Mouse (Mus musculus): ENCODE results near the gene Zp1. TPM values are rescaled to one million over a fixed set of nuclear protein-coding genes. Genes with fewer than 3 reads are reported as not detected.
A peak's percentile ranks its signal among the peaks of the same experiment; 100 is the strongest.

The Zp1 gene
- polyA plus RNA-seq (2015; fragmentation: Nextera tagmentation; extraction: Ambion mirVana), result 0.18 and 0.44 TPM in 2 replicates

DNA sequence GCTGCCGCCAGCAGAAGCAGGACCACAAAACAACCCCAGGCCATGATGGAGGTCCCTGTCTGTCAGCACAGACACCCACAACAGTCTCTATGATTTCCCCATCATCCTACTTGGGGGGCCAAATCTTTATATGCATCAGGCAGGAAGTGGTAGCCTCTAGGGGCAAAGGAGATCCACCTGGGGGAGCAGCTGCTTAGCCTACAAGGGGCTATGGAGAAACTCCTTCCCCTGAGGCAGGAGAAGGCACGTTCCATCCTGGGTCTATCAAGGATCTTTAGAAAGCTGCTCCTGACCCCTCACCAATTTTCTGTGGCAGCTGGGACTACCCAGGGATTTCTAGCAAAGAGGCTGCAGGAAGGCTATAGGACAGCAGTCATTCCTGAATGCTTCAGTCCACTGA lies at the start of gene Zp1:
Gene Zp1, minus strand, starts transcription at position 101 of the 400 bp plus-strand sequence.
- Histone ChIP-seq H3K9me3 (replicated peaks) (no peaks in the 10 kb centered on the region), H3K27ac (replicated peaks) (no peak within 1 kb of the TSS), H3K4me2 (no peak within 1 kb of the TSS), H3K36me3 (no peaks in the 10 kb centered on the region), H3K4me1 (no peaks in the 10 kb centered on the region), H3K4me3 (replicated peaks) (no peak within 1 kb of the TSS), H3K27me3 (replicated peaks) (no peaks in the 10 kb centered on the region), H3K9ac (replicated peaks) (no peak within 1 kb of the TSS)
- no peak for ATAC-seq (ENCODE audit: low FRiP score)
- WGBS, result 80% methylated on average over 2 of the region's 2 CpGs

DNA sequence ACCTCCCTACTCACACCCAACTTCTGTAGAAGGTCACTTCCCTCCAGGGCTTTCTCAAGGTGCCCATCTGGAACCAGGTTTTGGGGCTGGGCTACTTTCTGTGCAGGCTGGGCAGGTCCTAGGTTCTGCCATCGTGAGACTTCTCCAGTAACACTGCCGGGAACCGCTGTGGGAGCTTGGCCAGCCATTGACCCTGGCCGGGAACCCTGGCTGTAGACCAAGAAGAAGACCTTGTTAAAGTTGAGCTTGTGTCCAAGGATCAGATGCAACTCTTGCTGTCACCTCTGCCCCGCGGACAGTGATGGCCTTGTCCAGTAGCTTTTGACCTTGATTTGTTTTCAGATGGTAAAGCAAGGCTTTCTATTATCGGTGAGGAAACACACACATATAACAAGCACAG lies 48.1 kb upstream of the Zp1 start:
- no peak overlapping the region for H3K4me3 ChIP-seq (replicated peaks)
- H3K27me3 ChIP-seq (replicated peaks), result no peaks in the 10 kb centered on the region
- no peak for ATAC-seq (ENCODE audit: low FRiP score)
- H3K36me3 ChIP-seq, result no peaks in the 10 kb centered on the region
- no peaks in the 10 kb centered on the region for H3K4me1 ChIP-seq
- H3K9me3 ChIP-seq (replicated peaks), result no peaks in the 10 kb centered on the region
- no peak overlapping the region for H3K9ac ChIP-seq (replicated peaks)
- WGBS, result 96% methylated on average over 7 of the region's 7 CpGs
- no peak overlapping the region for H3K4me2 ChIP-seq
- no peak overlapping the region for H3K27ac ChIP-seq (replicated peaks)

DNA sequence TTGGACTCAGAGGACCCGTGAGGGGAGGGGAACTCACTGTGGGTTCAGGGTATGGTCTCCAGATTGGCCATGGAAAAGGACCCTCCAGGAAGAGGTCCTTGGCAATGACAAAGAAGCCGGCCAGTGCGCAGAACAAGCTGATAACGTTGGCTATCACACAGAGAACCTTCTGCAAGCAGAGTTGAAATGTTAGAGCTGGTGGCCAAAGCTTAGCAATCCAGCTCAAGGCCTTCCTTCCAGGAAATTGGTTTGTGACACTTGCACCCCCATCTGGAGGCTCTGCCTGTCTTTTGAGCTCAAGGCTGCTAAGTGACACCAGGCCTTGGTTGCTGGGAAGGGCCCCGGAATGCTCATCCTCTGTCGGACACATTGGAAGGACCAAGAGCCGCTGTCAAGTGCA lies 45.3 kb upstream of the Zp1 start:
- WGBS, result 88% methylated on average over 7 of the region's 7 CpGs
- H3K4me2 ChIP-seq, result no peak overlapping the region
- H3K27me3 ChIP-seq (replicated peaks), result no peaks in the 10 kb centered on the region
- H3K9ac ChIP-seq (replicated peaks), result no peak overlapping the region
- H3K27ac ChIP-seq (replicated peaks), result no peak overlapping the region
- no peak overlapping the region for H3K4me3 ChIP-seq (replicated peaks)
- no peaks in the 10 kb centered on the region for H3K4me1 ChIP-seq
- H3K36me3 ChIP-seq, result no peaks in the 10 kb centered on the region
- ATAC-seq (ENCODE audit: low FRiP score), result no peak
- no peaks in the 10 kb centered on the region for H3K9me3 ChIP-seq (replicated peaks)

DNA sequence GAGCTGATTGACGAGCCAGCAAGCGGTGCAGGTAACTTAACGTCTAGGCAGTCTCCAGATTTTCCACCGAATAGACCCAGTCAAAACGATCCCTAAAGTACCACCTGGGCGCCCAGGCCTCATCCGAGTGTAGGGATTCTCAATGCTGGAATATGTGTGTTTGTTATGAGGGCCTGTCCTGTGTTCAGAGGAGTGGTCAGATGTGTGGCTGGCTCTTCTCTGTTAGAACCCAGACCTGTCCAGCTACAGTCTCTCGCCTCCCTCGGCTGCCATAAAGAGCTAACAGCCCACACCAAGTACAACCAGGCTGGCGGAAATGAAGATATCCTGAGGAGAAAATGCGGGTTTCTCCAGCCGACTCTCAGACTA lies 39.5 kb upstream of the Zp1 start:
- Histone ChIP-seq H3K4me2 (peak overlapping the region; percentile 23; the same call in 1 of the 2 replicates), H3K9me3 (replicated peaks) (no peaks in the 10 kb centered on the region), H3K36me3 (no peaks in the 10 kb centered on the region), H3K4me3 (replicated peaks) (no peak overlapping the region), H3K27me3 (replicated peaks) (no peaks in the 10 kb centered on the region), H3K9ac (replicated peaks) (peak overlapping the region; percentile 26; the same call in 1 of the 2 replicates), H3K4me1 (peaks cover 3% of the 10 kb centered on the region), H3K27ac (replicated peaks) (no peak overlapping the region)
- 44% methylated on average over 12 of the region's 12 CpGs for WGBS
- ATAC-seq (ENCODE audit: low FRiP score), result peak; percentile 55; the same call in 1 of the 2 replicates

DNA sequence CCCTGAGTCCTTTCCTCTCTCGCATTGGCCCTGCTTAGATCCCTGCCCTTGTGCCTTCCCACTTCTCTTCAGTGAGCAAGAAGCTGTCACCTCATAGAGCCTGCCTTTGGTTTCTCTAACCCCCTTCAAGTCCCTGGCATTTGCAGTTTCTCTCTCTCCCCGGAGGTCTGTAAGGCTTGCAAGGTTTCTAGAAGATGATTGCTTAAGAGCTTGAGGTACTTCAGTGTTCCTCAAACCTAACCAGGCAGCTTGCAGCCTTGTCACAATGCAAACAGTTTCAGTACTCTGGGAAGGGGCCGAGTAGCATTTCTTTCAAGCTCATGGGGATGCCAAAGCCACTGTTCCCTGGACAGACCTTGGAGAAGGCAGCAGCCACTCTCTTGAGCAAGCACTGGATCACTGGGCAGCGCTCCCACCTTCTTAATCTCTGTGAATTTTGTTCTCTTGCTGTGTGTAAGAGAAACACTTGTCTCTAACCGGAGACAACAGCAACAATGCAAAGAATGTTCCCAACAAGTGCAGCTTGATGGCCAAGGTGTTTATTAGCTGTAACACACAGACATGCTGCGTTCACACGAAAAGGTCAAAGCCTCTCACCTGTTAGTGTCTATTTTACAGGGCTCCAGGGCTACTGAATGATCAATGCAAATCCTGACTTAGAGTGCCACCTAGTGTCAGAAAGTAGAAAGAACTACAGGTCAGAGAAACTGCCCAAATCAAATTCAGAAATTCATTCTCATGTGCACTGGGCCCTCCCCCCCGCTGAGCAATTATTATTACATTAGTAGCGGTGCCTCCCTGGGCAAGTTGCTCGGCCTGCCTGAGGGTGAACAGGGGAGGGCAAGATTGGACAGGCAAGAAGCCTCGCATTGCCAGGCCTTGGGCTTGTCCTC lies 38.9 kb upstream of the Zp1 start:
- peak overlapping the region; percentile 23; the same call in 1 of the 2 replicates for H3K4me2 ChIP-seq
- H3K9ac ChIP-seq (replicated peaks), result peak overlapping the region; percentile 26; the same call in 1 of the 2 replicates

DNA sequence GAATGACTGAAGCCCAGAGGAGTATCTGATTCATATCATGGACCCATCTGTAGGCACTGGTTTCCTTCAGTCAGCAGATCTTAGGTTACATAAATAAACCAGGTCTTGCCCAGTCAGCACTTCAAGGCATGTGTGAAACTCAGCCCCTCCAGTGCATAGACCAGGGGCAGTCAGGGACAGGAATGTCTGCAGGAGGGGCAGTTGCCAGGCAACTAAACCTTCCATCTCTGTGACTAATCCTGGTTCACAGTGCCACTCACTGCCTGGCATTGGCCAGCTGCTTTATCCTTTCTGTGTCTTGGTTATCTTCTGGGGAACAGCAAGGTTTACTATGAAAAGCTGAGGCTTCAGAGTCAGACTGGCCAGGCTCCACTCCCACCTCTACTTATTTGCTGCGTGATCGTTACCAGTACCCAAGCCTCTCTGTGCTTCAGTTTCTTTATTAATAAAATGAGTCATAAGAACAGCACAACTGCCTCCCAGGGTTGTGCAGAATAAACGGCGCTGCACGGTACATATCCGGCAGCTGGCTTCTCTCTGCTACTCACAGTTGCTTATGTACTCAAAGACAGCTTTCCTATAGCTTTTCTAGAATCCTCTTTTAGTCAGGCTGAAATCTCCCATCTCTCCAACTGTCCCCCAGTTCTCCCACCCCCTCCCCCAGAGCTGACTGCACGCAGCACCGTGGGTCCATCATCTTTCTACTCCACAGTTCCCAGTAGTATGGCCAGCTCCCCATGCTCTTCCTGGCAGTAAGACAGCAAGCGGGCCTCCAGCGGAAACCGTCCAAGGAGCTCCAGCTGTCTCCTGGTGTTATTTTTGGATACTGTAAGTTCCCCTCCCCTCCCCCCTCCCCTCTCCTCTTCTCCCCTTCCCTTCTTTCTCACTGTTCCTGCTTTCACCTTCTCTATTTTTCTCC lies 31.8 kb upstream of the Zp1 start:
- Histone ChIP-seq H3K9me3 (replicated peaks) (no peaks in the 10 kb centered on the region), H3K4me3 (replicated peaks) (no peak overlapping the region), H3K9ac (replicated peaks) (no peak overlapping the region), H3K4me2 (no peak overlapping the region; the same call in 1 of the 2 replicates), H3K4me1 (peaks cover 17% of the 10 kb centered on the region), H3K36me3 (no peaks in the 10 kb centered on the region), H3K27ac (replicated peaks) (peak overlapping the region; percentile 23; the same call in 1 of the 2 replicates), H3K27me3 (replicated peaks) (no peaks in the 10 kb centered on the region; the same call in 1 of the 2 replicates)
- no peak for ATAC-seq (ENCODE audit: low FRiP score)
- WGBS, result 71% methylated on average over 11 of the region's 11 CpGs

More for the DNA sequence above, 38.9 kb upstream of the Zp1 start:
- no peak overlapping the region for H3K4me3 ChIP-seq (replicated peaks)
- H3K27me3 ChIP-seq (replicated peaks), result no peaks in the 10 kb centered on the region
- peak; percentile 81 for ATAC-seq (ENCODE audit: low FRiP score)
- no peaks in the 10 kb centered on the region for H3K9me3 ChIP-seq (replicated peaks)
- H3K27ac ChIP-seq (replicated peaks), result no peak overlapping the region
- 37% methylated on average over 11 of the region's 11 CpGs for WGBS
- peaks cover 3% of the 10 kb centered on the region for H3K4me1 ChIP-seq
- no peaks in the 10 kb centered on the region for H3K36me3 ChIP-seq

DNA sequence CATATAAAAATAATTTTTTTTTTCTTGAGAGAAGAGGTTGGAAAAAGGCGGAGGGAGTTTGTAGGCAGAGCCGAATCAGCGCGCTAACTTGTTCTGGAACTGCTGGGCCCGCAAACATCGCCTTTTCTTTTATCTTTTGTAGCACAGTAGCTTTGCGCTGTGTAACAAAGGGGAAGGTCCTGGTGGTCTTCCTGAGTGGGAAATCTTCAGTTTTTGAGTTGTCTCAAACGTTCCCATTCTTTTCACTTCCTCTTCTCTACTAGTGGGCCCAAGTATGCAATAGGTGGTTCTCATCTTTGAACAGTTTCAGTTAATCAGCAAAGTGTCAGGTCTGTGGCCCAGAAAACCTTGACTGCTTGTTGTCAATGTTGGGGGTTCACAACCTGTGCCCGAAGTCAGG lies 29.1 kb upstream of the Zp1 start:
- WGBS, result 32% methylated on average over 9 of the region's 9 CpGs
- ATAC-seq (ENCODE audit: low FRiP score), result peak; percentile 2; the same call in 1 of the 2 replicates
- peak overlapping the region; percentile 54 for H3K27ac ChIP-seq (replicated peaks)
- peak overlapping the region; percentile 98 for H3K4me2 ChIP-seq
- peaks cover 30% of the 10 kb centered on the region for H3K4me1 ChIP-seq
- H3K4me3 ChIP-seq (replicated peaks), result peak overlapping the region; percentile 61
- no peaks in the 10 kb centered on the region for H3K9me3 ChIP-seq (replicated peaks)
- H3K9ac ChIP-seq (replicated peaks), result peak overlapping the region; percentile 28
- H3K36me3 ChIP-seq, result peaks cover 12% of the 10 kb centered on the region
- no peaks in the 10 kb centered on the region; the same call in 1 of the 2 replicates for H3K27me3 ChIP-seq (replicated peaks)

DNA sequence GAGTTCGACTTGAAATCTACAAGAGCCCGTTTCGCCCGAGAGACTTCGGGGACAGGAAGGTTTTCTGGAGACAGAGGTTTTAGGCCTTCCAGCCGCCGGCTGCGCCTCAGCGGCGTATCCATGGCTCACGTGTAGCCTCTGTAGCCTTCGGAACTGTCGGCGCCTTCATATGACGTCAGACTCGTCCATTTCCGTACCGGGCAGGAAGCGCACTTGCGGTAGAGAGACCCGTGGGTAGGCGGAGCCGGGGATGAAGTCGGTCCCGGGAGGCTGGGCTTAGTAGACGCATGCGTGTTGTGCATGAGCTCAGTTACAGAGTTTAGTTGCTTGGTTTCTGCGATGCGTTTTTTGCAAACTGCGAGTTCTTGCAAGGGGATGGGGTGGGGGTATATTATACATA lies 28.7 kb upstream of the Zp1 start, which contains the start of gene Ccdc86:
Gene Ccdc86, minus strand, starts transcription at position 155 of the 400 bp plus-strand sequence.
- Histone ChIP-seq H3K4me1 (peaks cover 30% of the 10 kb centered on the region), H3K4me2 (peak within 1 kb of the TSS; percentile 98), H3K36me3 (peaks cover 16% of the 10 kb centered on the region), H3K27ac (replicated peaks) (peak within 1 kb of the TSS; percentile 54), H3K4me3 (replicated peaks) (peak within 1 kb of the TSS; percentile 61), H3K9me3 (replicated peaks) (no peaks in the 10 kb centered on the region), H3K27me3 (replicated peaks) (no peaks in the 10 kb centered on the region; the same call in 1 of the 2 replicates), H3K9ac (replicated peaks) (peak within 1 kb of the TSS; percentile 84)
- peak; percentile 98 for ATAC-seq (ENCODE audit: low FRiP score)
- WGBS, result under 1% methylated on average over 30 of the region's 30 CpGs

DNA sequence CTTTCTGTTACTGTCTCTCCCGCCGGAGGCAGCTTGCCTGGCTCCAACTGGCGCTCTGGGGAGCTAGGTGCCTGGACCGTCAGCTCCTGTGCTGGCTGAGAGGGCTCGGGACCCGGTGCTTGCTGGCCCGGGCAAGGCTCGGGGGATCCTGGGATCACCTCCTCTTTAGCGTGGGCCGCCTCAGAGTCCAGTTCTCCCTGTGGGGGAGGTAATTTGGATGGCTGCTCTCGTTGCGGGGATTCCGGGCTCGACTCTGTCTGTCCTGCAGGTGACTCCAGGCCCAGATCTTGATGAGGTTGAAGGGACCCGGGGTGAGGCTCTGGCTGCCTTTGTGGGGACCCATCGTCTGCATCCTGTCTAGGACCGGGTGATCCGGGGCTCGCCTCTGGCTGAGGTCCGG lies 28.0 kb upstream of the Zp1 start:
- peak; percentile 9; the same call in 1 of the 2 replicates for ATAC-seq (ENCODE audit: low FRiP score)
- Histone ChIP-seq H3K4me1 (peaks cover 30% of the 10 kb centered on the region), H3K27me3 (replicated peaks) (no peaks in the 10 kb centered on the region), H3K9ac (replicated peaks) (peak overlapping the region; percentile 84), H3K9me3 (replicated peaks) (no peaks in the 10 kb centered on the region), H3K4me2 (peak overlapping the region; percentile 98), H3K27ac (replicated peaks) (no peak overlapping the region), H3K36me3 (peaks cover 23% of the 10 kb centered on the region), H3K4me3 (replicated peaks) (peak overlapping the region; percentile 61)
- WGBS, result 1% methylated on average over 20 of the region's 20 CpGs

DNA sequence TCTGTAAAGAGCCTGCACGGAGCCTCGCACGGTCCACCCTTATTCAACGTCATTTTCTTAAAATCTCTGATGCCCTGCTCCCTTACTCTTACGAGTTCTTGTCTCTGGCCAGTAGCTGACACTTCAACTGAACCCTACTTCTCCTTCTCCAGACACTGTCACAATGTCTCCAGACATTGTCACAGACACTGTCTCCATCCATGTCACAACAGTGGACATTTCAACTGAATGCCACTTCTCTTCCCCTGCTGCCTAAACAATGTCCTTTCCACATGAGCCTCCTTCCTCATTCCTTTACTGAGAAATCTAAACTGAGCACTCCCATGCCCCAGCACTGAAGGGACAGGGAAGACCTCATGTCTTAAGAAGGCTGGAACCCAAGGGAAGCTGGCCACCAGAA lies 26.8 kb upstream of the Zp1 start:
- WGBS, result 89% methylated on average over 5 of the region's 5 CpGs
- Histone ChIP-seq H3K27me3 (replicated peaks) (no peaks in the 10 kb centered on the region), H3K27ac (replicated peaks) (no peak overlapping the region), H3K9ac (replicated peaks) (peak overlapping the region; percentile 84; the same call in 1 of the 2 replicates), H3K4me3 (replicated peaks) (peak overlapping the region; percentile 61), H3K36me3 (peaks cover 30% of the 10 kb centered on the region), H3K4me1 (peaks cover 30% of the 10 kb centered on the region), H3K9me3 (replicated peaks) (no peaks in the 10 kb centered on the region), H3K4me2 (peak overlapping the region; percentile 98)
- no peak for ATAC-seq (ENCODE audit: low FRiP score)

DNA sequence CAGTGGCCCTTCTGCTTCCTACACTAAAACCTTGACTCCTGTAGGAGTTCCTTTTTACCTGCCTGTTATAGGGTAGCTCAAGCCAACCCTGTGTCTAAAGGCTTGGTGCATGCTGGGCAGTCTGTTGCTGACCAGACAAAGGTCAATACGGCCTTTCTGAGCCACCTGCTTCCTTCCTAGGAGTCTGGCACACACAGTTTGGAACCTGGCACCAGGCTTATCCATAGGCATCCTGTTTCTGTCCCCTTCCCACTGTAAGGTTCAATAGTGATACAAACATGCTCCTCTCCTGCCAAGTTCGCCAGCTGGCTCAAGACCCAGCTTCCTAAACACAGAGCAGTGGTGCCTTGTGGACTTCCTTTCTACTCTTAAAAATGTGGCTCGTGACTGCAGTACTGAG lies 26.1 kb upstream of the Zp1 start:
- 90% methylated on average over 3 of the region's 3 CpGs for WGBS
- no peaks in the 10 kb centered on the region for H3K9me3 ChIP-seq (replicated peaks)
- peak overlapping the region; percentile 98 for H3K4me2 ChIP-seq
- no peak overlapping the region for H3K4me3 ChIP-seq (replicated peaks)
- H3K9ac ChIP-seq (replicated peaks), result no peak overlapping the region
- no peaks in the 10 kb centered on the region for H3K27me3 ChIP-seq (replicated peaks)
- peaks cover 31% of the 10 kb centered on the region for H3K4me1 ChIP-seq
- H3K36me3 ChIP-seq, result peaks cover 30% of the 10 kb centered on the region
- H3K27ac ChIP-seq (replicated peaks), result no peak overlapping the region
- no peak for ATAC-seq (ENCODE audit: low FRiP score)

All from neural tube, embryonic 15.5 days (tissue).